Mouse (Mus musculus): ENCODE data around the gene Ctxn1.
A peak's percentile ranks its signal among the peaks of the same experiment; 100 is the strongest.

Gene Ctxn1

GRCm38 (mm10) chr8:4250306-4250970 lies 8.6 kb downstream of the Ctxn1 start:
- peak; percentile 88 for DNase-seq (ENCODE audit: low read depth, low spot score)

- DNase-seq (ENCODE audit: low read depth, low spot score) = no peak
Observed at GRCm38 (mm10) chr8:4249213-4249612, 9.9 kb downstream of the Ctxn1 start.

DNA sequence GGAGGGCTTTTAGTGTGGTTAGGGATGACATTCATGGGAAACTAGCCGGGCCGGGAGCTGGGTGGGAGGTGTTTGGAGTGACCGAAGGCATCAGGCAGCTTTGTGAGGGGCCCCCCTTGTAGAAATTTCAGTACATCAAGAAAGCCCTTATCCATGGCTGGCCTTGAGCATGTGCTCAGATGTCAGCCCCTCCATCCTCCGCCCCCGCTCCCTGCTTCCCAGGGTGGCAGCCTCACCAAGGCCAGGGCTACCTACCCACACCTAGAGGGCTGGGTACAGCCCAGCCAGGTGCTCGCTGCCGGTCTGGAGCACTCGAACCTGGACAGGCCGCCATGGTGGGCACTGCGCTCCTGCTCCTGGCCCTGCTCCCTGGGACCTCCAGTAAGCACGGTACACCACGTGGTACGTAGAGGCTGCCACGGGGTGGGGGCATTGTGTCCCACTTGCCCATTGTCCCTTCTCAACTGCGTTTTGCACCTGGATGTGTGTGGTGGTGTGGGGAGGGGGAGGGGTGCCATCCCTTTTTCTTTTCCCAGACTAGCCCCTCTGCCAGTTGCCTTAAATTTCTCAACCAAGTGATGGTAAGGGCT lies 11.0 kb downstream of the Ctxn1 start, which contains the start of gene Tgfbr3l:
Gene Tgfbr3l, plus strand, starts transcription at position 264 of the 590 bp plus-strand sequence.
- no peak for DNase-seq (ENCODE audit: low read depth, low spot score)

DNA sequence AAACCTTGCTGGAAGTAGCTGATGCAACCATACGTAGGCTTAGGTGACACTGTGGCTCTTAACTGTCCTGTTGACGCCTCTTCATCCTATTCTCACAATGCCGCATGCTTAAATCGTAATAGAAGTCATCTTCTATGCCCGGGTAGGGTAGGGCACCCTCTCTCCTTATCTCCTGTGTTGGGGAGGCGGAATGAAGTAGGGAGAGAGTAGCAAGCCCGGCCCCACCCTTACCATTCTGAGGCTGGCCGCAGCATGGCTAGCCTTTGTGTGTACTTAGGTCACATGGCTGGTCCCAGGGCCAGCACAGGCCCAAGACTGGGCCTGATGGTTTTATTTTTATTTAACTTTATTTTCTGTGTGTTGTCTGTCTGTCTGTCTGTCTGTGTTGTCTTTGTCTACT lies 11.8 kb downstream of the Ctxn1 start:
- no peak for DNase-seq (ENCODE audit: low read depth, low spot score)

GRCm38 (mm10) chr8:4245737-4246136 lies 13.3 kb downstream of the Ctxn1 start:
- DNase-seq (ENCODE audit: low read depth, low spot score) = no peak

DNA sequence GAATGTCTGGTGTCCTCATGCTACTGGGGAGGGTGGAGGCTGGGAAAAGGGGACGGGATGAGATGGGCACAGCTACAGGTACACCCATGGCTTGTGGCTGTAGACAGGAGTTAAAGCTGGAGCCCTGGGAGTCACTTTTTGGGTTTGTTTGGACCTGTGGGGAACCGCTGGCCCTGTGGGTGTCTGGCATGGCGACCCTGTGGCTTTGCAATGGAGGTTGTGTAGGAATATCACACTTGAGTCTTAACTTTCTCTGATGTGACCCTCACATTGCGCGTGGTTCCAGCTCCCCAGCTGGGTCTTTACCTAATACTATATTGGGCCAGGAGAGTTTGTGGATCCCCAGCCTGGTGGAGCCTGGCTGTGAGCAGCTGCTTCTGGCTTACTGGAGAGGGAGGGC lies 14.0 kb downstream of the Ctxn1 start:
- DNase-seq (ENCODE audit: low read depth, low spot score) = no peak

DNA sequence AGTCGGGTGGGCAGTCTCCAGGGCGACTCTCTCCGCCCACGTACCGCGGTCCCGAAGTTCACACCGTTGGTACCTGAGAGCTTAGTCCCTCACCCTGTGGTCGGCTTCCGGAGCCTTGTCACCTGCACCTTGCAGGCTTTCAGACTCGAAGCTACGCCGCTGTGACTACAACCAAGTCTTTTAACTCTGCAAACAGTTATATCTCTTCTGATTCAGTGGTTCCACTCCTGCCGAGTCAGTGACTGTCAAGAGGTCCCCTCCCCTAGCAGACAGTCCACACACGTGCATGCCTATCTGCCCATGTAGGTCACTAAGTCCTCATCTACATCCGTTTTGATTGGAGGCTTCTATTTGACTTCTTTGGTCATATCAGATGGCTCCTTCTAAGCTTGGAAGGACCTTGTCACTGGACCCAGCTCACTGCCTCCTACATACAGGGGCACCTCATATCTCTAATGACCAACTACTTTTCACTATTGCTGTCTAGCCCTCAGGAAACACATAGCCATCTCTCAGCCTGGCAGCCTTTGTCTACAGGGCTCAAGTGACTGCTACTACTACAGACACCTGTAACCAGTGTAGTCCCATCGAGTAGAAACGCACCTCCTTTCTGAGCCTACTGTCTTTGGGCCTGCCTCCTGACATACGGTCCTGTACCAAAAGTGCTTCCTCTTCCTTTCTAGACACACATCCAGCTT lies 19.7 kb downstream of the Ctxn1 start:
- no peak for DNase-seq (ENCODE audit: low read depth, low spot score)

GRCm38 (mm10) chr8:4238434-4239192 lies 20.5 kb downstream of the Ctxn1 start, which contains the start of the genes Map2k7 and Gm49320:
Gene Map2k7, plus strand, starts transcription at chr8:4238740.
Gene Gm49320, plus strand, starts transcription at chr8:4238865.
- peak; percentile 100 for DNase-seq (ENCODE audit: low read depth, low spot score)

DNA sequence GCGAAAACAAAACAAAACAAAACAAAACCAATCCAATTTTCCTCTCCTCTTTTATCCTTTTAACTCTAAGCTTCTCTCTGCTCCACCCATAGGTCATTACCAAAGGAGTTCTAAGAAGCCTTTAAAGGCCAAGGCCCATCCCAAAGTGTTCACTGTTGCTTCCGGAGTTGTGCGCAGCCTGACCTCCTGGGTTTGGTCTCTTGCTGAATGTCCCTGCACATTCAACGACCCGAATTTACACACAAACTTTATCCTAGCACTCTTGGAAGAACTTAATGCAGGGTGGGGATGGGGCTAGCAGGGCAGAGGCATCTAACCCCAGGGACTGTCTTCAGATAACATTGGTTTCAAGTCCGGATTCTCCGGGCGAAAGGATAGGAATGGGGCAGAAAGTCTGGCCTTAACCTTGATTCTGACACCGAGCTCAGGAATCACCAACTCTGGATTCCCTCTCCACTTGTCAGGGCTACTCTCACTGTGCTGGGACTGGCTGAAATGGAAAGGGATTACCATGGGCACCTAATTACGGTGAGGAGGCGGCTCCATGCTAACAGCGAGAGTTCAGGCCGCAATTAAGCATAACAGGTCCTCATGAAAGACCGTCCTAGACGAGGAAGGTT lies 21.1 kb downstream of the Ctxn1 start:
- DNase-seq (ENCODE audit: low read depth, low spot score) = no peak

- DNase-seq (ENCODE audit: low read depth, low spot score) = no peak
Observed at GRCm38 (mm10) chr8:4230612-4231351, 28.3 kb downstream of the Ctxn1 start.

DNA sequence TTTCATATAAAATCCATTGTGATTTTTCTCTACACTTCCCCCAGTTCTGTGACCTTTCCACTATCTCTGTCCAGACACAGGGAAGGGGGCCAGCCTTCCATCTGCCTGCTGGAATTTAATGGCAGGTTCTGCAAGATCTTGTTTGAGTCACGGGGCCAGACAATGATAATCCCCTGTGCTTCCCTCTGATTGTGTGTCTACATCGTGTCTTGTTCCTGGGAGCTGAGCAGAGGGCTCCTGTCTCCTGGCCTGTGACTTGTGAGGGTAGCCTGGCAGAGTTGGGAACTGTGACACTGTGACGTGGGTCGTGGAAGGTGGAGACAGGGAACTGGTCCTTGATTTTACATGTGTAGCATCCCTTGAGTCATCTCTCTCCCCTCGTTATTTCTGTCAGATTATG lies 29.3 kb downstream of the Ctxn1 start:
- no peak for DNase-seq (ENCODE audit: low read depth, low spot score)

- DNase-seq (ENCODE audit: low read depth, low spot score) = no peak
Observed at GRCm38 (mm10) chr8:4227919-4228318, 31.2 kb downstream of the Ctxn1 start.

DNA sequence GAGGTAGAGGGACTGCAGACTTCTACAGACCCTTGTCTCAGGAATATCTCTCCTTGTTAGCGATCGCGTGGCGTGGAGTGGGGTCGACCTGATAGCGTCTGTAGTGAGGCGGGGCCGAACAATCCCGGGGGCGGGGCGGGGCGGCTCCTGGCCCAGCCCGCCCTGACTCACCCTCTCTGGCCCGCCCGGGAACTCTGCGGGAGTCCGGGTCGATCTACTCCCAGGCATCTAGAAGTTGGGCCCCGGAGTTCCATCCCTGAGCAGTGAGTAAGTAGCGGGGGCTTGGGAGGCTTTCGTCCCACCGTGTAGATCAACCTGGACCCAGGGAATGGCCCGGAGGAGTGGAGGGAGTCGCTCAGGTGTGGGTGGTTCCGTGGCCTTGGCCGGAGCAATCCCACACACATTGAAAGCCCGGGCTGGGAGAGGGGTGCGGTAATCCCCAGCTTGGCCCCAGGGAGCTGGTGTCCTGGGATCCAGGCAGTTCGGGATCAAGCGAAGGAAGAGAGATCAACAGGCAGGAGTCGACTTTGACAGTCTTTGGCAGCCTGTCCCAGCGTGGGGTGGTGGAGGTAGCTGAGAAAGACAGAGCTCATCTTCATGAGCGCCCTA lies 32.2 kb downstream of the Ctxn1 start, which contains the start of gene Lrrc8e:
Gene Lrrc8e, plus strand, starts transcription at position 89 of the 609 bp plus-strand sequence.
- DNase-seq (ENCODE audit: low read depth, low spot score) = no peak

DNA sequence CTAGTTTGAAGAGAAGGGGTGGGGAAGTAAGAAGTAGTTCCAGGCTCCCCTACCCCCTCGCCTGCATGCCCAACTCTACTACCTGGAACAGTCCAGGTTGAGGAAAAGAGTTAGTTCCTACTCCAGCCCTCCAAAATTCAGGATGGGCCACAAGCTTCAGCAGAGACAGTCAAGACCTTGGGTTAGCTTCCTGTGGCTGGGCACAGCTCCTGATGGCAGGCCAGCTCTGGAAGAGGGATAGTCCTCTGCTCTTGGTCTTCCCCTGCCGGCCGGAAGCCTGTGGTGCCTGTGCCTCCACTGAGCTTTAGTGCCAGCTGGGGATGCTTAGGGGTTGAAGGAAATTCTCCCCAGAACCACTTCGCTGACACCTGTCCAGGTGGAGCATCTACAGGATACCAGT lies 32.8 kb downstream of the Ctxn1 start:
- no peak for DNase-seq (ENCODE audit: low read depth, low spot score)

GRCm38 (mm10) chr8:4222059-4222458 lies 37.0 kb downstream of the Ctxn1 start:
- no peak for DNase-seq (ENCODE audit: low read depth, low spot score)

GRCm38 (mm10) chr8:4219617-4220016 lies 39.5 kb downstream of the Ctxn1 start:
- no peak for DNase-seq (ENCODE audit: low read depth, low spot score)

DNA sequence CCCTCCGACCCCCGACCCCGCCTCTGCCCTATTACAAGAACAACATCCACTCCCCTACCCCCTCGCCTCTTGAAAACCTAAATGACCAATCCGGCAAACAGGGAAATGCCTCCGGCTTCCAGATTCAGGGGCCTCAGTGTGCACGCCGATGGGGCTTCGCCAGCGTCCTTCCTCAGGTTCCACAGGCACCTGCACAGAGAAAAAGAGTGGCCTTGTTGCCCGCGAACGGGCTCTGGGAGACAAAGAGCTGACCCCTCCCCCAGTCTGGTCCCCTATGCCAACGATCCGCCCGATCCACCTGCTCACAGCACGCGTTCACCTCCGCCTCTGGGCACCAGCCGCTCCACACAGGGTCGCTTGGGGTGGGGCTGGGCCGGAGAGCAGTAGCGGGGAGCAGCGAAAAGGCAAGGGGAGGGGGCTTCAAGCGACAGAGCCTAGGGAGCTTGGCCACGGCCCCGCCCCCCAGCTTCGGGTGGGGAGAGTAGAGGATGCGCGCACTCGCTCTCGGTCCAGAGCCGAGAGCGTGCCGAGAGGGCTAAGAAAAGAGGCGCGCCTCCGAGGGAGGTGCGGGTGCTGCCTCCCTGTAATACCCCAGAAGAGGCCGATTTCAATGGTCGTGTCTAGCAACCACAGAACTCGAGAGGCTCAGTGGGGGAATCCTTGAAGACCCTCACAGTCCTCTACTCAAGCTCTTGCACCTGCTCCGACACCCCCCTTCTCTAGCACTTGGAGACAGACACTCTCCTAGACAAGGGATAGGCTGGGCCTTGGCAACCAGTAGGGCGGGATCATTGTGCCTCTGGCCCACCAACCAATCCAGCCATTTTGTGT lies 42.1 kb downstream of the Ctxn1 start, which contains the start of gene Prr36:
Gene Prr36, minus strand, starts transcription at position 669 of the 831 bp plus-strand sequence.
- DNase-seq (ENCODE audit: low read depth, low spot score) = peak; percentile 74

DNA sequence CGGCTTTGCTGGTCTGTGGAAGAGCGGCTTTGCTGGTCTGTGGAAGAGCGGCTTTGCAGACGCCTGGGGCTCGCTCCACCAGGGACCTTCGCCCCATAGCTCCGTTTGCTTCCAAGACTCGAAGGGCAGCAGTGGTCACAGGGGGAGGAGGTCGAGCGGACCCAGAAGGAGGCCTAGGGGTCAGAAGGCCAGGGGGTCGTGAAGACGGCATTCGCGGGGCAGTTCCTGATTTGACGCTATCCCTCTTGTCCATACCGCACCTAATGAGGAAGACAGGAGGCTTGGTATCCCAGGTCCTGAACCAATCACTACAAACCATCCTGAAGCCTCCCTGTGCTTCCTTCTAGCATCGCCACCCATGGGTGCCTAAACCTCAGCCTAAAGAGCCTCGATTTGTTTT lies 42.8 kb downstream of the Ctxn1 start:
- no peak for DNase-seq (ENCODE audit: low read depth, low spot score)

Data from mesoderm, embryonic 11.5 days (tissue).